Mouse (Mus musculus) lung, postnatal 0 days (tissue): Measurements from ENCODE around the gene Celf2. TPM values are rescaled to one million over a fixed set of nuclear protein-coding genes. Genes with fewer than 3 reads are reported as not detected.
A peak's percentile ranks its signal among the peaks of the same experiment; 100 is the strongest.

Experiments
- ATAC-seq: fragments of 200-750 bp; cut with Nextera tagmentation; 2 replicates; pipeline ENCODE4 v1.8.0; 2017; ENCODE audit warnings: moderate library complexity
- DNase-seq: peaks from one replicate; pipeline ENCODE4 v3.0.0-alpha.2; 2016; ENCODE audit warnings: low spot score
- H3K27ac ChIP-seq: fragments of 300-500 bp; sonication (generic); 2 replicates; pipeline ENCODE4 v1.5.1; 2014; ENCODE audit warnings: antibody characterized with exemption, mild to moderate bottlenecking, low read length, mixed read lengths
- H3K27me3 ChIP-seq: fragments of 300-500 bp; sonication (generic); replicated peaks from 2 replicates; pipeline ENCODE4 v1.6.1; 2014; ENCODE audit warnings: low read length, mixed read lengths; ENCODE audit not compliant: insufficient read depth
- H3K36me3 ChIP-seq: fragments of 300-500 bp; sonication (generic); 2 replicates; pipeline ENCODE4 v1.6.1; 2014; ENCODE audit warnings: low read length, mixed read lengths; ENCODE audit not compliant: insufficient read depth
- H3K4me1 ChIP-seq: fragments of 300-500 bp; sonication (generic); 2 replicates; pipeline ENCODE4 v1.6.1; 2014; ENCODE audit warnings: antibody characterized with exemption, low read depth, low read length, mixed read lengths; ENCODE audit not compliant: insufficient read depth
- H3K4me2 ChIP-seq: fragments of 300-500 bp; sonication (generic); replicated peaks from 2 replicates; pipeline ENCODE4 v1.6.1; 2014; ENCODE audit warnings: low read depth, mild to moderate bottlenecking, low read length, moderate library complexity, mixed read lengths
- H3K4me3 ChIP-seq: fragments of 300-500 bp; sonication (generic); 2 replicates; pipeline ENCODE4 v1.5.1; 2014; ENCODE audit warnings: low read depth, low read length
- H3K9ac ChIP-seq: fragments of 300-500 bp; sonication (generic); replicated peaks from 2 replicates; pipeline ENCODE4 v1.6.1; 2014; ENCODE audit warnings: low read depth, mild to moderate bottlenecking
- H3K9me3 ChIP-seq: fragments of 300-500 bp; sonication (generic); 2 replicates; pipeline ENCODE4 v1.6.1; 2016; ENCODE audit warnings: low read length, mixed read lengths
- CTCF ChIP-seq: IDR thresholded peaks from 2 replicates; pipeline ENCODE4 v1.5.1; 2016; ENCODE audit warnings: antibody characterized with exemption, mild to moderate bottlenecking
- EP300 ChIP-seq: IDR thresholded peaks from 2 replicates; pipeline ENCODE4 v1.6.1; 2016; ENCODE audit warnings: antibody characterized with exemption, mild to moderate bottlenecking, control low read depth
- WGBS: fragments of 180-500 bp; shearing (Covaris S2); extraction: QIAGEN DNeasy Blood & Tissue Kit; methylation state at CpG from one replicate; pipeline ENCODE4 v1.1.7; 2014; 5-methylcytosine and 5-hydroxymethylcytosine counted together
- polyA plus RNA-seq: library from polyadenylated mRNA; unstranded; fragments of >200 nt; fragmentation: Nextera tagmentation; extraction: Ambion mirVana; gene quantifications from 2 replicates; pipeline ENCODE4 v1.2.1, GENCODE M21; 2015

Gene Celf2
- polyA plus RNA-seq, 1 experiment from 2014 or later = 49.6 TPM

GRCm38 (mm10) chr2:7245958-7246774 is 263.2 kb downstream of the Celf2 start:
- H3K9me3 ChIP-seq = no peaks in the 10 kb centered on the region
- no peak overlapping the region for H3K4me2 ChIP-seq
- H3K4me3 ChIP-seq = no peak overlapping the region
- TF ChIP-seq CTCF (peak; percentile 16), EP300 (peak; percentile 89)
- H3K36me3 ChIP-seq = no peaks in the 10 kb centered on the region
- H3K27me3 ChIP-seq = no peaks in the 10 kb centered on the region
- H3K9ac ChIP-seq = no peak overlapping the region
- H3K27ac ChIP-seq = no peak overlapping the region
- peaks cover 5% of the 10 kb centered on the region; the same call in 1 of the 2 replicates for H3K4me1 ChIP-seq
- DNase-seq = peak; percentile 86
- peak; percentile 72 for ATAC-seq
- WGBS = 37% methylated on average over 4 of the region's 4 CpGs

DNA sequence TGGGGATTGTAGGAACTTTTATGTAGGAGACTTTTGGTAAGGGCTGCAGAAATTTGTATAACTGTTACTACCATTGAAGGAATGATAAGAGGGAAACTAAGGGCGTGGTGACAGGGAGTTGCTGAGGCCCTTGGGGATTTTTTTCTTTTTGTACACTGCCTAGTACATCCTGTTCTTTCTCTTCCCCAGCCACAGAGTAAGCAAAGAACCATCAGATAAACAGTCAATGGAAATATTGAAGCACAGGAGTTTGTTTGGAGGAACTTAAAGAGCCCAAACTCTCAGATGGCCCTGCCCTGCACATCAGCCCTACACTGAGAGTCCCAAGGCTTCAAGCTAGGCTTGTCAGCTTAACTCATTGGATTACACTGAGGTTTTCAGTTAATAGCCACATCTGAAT is 267.2 kb downstream of the Celf2 start:
- no peak overlapping the region for H3K4me2 ChIP-seq
- no peaks in the 10 kb centered on the region for H3K9me3 ChIP-seq
- WGBS = 41% methylated on average over 1 of the region's 1 CpGs
- H3K36me3 ChIP-seq = no peaks in the 10 kb centered on the region
- peaks cover 5% of the 10 kb centered on the region; the same call in 1 of the 2 replicates for H3K4me1 ChIP-seq
- DNase-seq (peak; percentile 83), ATAC-seq (peak; percentile 75)
- H3K27me3 ChIP-seq = no peaks in the 10 kb centered on the region
- H3K4me3 ChIP-seq = no peak overlapping the region
- no peak overlapping the region for H3K9ac ChIP-seq
- peak; percentile 96 for TF ChIP-seq EP300
- TF ChIP-seq CTCF = no peak
- H3K27ac ChIP-seq = peak overlapping the region; percentile 38; the same call in 1 of the 2 replicates

DNA sequence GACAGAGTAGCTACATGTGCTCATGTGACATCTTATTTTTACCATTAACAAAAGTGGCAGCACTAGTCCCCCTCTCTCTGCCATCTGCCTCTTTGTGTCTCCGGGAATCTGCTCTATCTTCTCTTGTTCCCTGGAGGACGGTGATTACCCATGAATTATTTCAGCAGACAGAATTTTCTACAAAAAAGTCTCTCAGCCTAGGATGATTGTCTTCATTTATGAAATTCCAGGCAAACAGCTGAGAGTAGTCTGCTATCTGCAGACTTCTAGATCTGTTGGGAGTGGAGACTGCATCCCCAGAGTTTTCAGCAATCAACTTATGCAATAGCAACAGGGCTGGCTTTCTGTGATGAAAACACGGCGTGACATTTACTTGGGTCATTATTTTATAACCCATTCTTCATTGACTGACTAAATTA is 267.8 kb downstream of the Celf2 start:
- H3K27me3 ChIP-seq = no peaks in the 10 kb centered on the region
- 66% methylated on average over 4 of the region's 4 CpGs for WGBS
- no peak overlapping the region for H3K4me2 ChIP-seq
- no peak overlapping the region for H3K4me3 ChIP-seq
- H3K27ac ChIP-seq = peak overlapping the region; percentile 38; the same call in 1 of the 2 replicates
- H3K4me1 ChIP-seq = peaks cover 5% of the 10 kb centered on the region; the same call in 1 of the 2 replicates
- no peak overlapping the region for H3K9ac ChIP-seq
- no peaks in the 10 kb centered on the region for H3K9me3 ChIP-seq
- H3K36me3 ChIP-seq = no peaks in the 10 kb centered on the region
- peak; percentile 62 for ATAC-seq
- peak; percentile 73 for DNase-seq
- no peak for TF ChIP-seq EP300
- TF ChIP-seq CTCF = no peak

DNA sequence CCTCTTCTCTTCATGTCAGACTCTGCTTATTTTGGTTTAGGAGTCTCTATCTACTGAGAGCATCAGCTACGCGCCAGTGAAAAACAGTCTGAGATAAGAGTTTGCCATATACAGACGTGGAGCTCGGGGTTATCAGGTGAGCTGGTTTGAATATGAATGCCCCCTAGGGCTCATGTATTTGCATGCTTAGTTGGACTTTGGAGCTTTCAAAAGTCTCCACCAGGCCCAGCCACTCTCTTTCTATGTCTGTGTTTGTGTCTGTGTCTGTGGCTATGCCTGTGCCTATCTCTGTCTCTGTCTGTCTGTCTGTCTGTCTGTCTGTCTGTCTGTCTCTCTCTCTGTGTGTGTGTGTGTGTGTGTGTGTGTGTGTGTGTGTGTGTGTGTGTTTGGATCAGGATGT is 272.1 kb downstream of the Celf2 start:
- no peak overlapping the region for H3K9ac ChIP-seq
- no peaks in the 10 kb centered on the region for H3K27me3 ChIP-seq
- no peak overlapping the region for H3K4me2 ChIP-seq
- no peak for TF ChIP-seq EP300
- H3K27ac ChIP-seq = no peak overlapping the region
- H3K4me3 ChIP-seq = no peak overlapping the region
- no peaks in the 10 kb centered on the region for H3K9me3 ChIP-seq
- DNase-seq (no peak), ATAC-seq (no peak)
- 57% methylated on average over 4 of the region's 4 CpGs for WGBS
- H3K4me1 ChIP-seq = no peaks in the 10 kb centered on the region
- H3K36me3 ChIP-seq = no peaks in the 10 kb centered on the region

DNA sequence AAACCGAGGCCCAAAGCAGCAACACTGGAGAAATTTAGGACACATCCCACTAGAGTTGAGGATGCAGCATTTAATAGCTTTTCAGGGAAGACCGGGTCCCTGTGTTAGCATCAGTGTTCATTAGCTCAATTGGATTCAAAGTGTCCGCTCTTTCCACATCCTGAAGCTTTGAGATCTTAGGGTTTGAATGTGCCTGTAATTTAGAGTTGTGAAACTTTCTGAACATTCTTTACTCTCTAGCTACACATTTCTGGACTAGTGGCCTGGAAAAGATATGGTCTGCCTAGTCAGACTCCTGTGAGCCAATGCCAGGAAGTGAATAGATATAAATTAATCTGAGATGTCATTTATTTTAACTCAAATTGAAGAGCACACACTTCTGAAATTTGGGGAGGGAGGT is 272.9 kb downstream of the Celf2 start:
- Histone ChIP-seq H3K4me3 (no peak overlapping the region), H3K27ac (no peak overlapping the region), H3K27me3 (no peaks in the 10 kb centered on the region), H3K9me3 (no peaks in the 10 kb centered on the region), H3K4me1 (no peaks in the 10 kb centered on the region), H3K9ac (no peak overlapping the region), H3K4me2 (no peak overlapping the region), H3K36me3 (no peaks in the 10 kb centered on the region)
- ATAC-seq (no peak), DNase-seq (no peak)
- TF ChIP-seq CTCF = no peak
- no peak for TF ChIP-seq EP300
- 87% methylated on average over 3 of the region's 3 CpGs for WGBS

DNA sequence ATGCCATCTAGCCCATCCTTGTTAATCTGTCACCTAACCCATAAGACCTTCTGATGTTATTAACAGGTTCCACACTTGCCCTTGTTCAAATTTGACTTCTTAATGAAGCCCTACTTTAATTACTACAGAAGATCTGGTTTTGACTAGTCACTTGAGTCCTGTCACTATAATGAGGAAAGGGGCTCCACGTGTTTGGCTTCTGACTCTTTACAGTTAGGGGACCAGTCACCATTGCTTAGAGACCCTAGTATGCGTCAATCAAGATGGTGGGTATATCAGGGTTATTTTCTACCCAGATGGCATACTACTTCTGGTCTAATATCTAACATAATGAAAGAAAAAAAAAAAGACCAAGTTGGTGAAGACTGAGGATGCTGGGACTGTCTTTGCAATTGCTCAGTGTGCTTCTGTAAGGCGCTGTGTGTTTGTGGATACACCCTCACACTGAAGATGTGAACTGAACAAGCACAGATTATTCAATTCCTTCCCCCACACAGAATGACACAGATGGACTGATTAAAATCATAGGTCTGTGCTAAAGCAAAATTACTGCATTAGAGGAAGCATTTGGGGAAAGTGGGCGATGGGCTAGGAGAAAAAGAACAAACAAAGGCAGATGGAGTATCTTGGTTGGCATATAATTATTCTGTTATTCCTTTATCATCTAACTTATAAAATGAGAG is 274.2 kb downstream of the Celf2 start:
- DNase-seq (no peak), ATAC-seq (no peak)
- WGBS = 90% methylated on average over 4 of the region's 4 CpGs
- no peaks in the 10 kb centered on the region for H3K4me1 ChIP-seq
- H3K4me3 ChIP-seq = no peak overlapping the region
- no peak overlapping the region for H3K4me2 ChIP-seq
- H3K9ac ChIP-seq = no peak overlapping the region
- H3K36me3 ChIP-seq = no peaks in the 10 kb centered on the region
- no peak overlapping the region for H3K27ac ChIP-seq
- H3K27me3 ChIP-seq = no peaks in the 10 kb centered on the region
- H3K9me3 ChIP-seq = no peaks in the 10 kb centered on the region
- TF ChIP-seq EP300 = no peak
- TF ChIP-seq CTCF = no peak
